Mouse (Mus musculus) spleen, adult 2 months (tissue): Measurements from ENCODE around the gene Emilin2.

Source experiments
- CTCF ChIP-seq: fragments of 200-500 bp; IDR thresholded peaks from 2 replicates; pipeline ENCODE4 v1.5.1; 2011; ENCODE audit warnings: mild to moderate bottlenecking, inconsistent platforms; ENCODE audit not compliant: insufficient read depth, insufficient read length, insufficient replicate concordance; ENCODE audit errors: extremely low read depth
- POLR2A ChIP-seq: fragments of 200-500 bp; IDR thresholded peaks from 2 replicates; pipeline ENCODE4 v1.6.1; 2011; ENCODE audit warnings: low read depth, low read length, inconsistent platforms

GRCm38 (mm10) chr17:71337546-71337945 lies 25.8 kb upstream of the Emilin2 start:
- no peak for TF ChIP-seq POLR2A
- TF ChIP-seq CTCF, result no peak
